Mouse (Mus musculus): ENCODE data around the gene Wdtc1. TPM values are rescaled to one million over a fixed set of nuclear protein-coding genes. Genes with fewer than 3 reads are reported as not detected.
A peak's percentile ranks its signal among the peaks of the same experiment; 100 is the strongest.

Gene Wdtc1
- polyA plus RNA-seq, 1 experiment from 2014 or later = 13.4 TPM

- H3K27ac ChIP-seq = peak overlapping the region; percentile 92
- peak overlapping the region; percentile 90 for H3K4me3 ChIP-seq
- peak; percentile 98 for DNase-seq (ENCODE audit: low spot score)
- peaks cover 10% of the 10 kb centered on the region for H3K4me1 ChIP-seq
- H3K36me3 ChIP-seq = 0 out of 2 replicates have a peak, but pooled peaks cover 4% of the 10 kb centered on the region
- H3K27me3 ChIP-seq (ENCODE audit: insufficient read depth, poor library complexity, severe bottlenecking) = 0 out of 2 replicates have a peak, but pooled peaks cover 5% of the 10 kb centered on the region
- H3K9me3 ChIP-seq = no peaks in the 10 kb centered on the region
- under 1% methylated on average over 60 of the region's 60 CpGs for WGBS
Observed at GRCm38 (mm10) chr4:133339148-133339749, 14.0 kb downstream of the Wdtc1 start.

- Histone ChIP-seq H3K27ac (peak overlapping the region; percentile 92), H3K9me3 (no peaks in the 10 kb centered on the region), H3K4me3 (peak overlapping the region; percentile 90), H3K4me1 (peaks cover 10% of the 10 kb centered on the region), H3K36me3 (0 out of 2 replicates have a peak, but pooled peaks cover 4% of the 10 kb centered on the region), H3K27me3 (ENCODE audit: insufficient read depth, poor library complexity, severe bottlenecking) (0 out of 2 replicates have a peak, but pooled peaks cover 5% of the 10 kb centered on the region)
- WGBS = 2% methylated on average over 39 of the region's 39 CpGs
- DNase-seq (ENCODE audit: low spot score) = no peak
Observed at GRCm38 (mm10) chr4:133338521-133339095, 14.7 kb downstream of the Wdtc1 start.

GRCm38 (mm10) chr4:133337833-133338520 lies 15.3 kb downstream of the Wdtc1 start:
- Histone ChIP-seq H3K4me1 (peaks cover 13% of the 10 kb centered on the region), H3K4me3 (peak overlapping the region; percentile 90), H3K36me3 (0 out of 2 replicates have a peak, but pooled peaks cover 4% of the 10 kb centered on the region), H3K27ac (peak overlapping the region; percentile 92), H3K27me3 (ENCODE audit: insufficient read depth, poor library complexity, severe bottlenecking) (0 out of 2 replicates have a peak, but pooled peaks cover 5% of the 10 kb centered on the region), H3K9me3 (no peaks in the 10 kb centered on the region)
- no peak for DNase-seq (ENCODE audit: low spot score)
- WGBS = 15% methylated on average over 14 of the region's 14 CpGs

GRCm38 (mm10) chr4:133333306-133333705 lies 20.0 kb downstream of the Wdtc1 start:
- no peaks in the 10 kb centered on the region for H3K9me3 ChIP-seq
- no peak overlapping the region for H3K4me3 ChIP-seq
- 0 out of 2 replicates have a peak, but pooled peaks cover 4% of the 10 kb centered on the region for H3K36me3 ChIP-seq
- 70% methylated on average over 6 of the region's 6 CpGs for WGBS
- H3K27ac ChIP-seq = no peak overlapping the region
- H3K27me3 ChIP-seq (ENCODE audit: insufficient read depth, poor library complexity, severe bottlenecking) = no peaks in the 10 kb centered on the region
- no peak for DNase-seq (ENCODE audit: low spot score)
- peaks cover 11% of the 10 kb centered on the region for H3K4me1 ChIP-seq

- peaks cover 5% of the 10 kb centered on the region for H3K4me1 ChIP-seq
- H3K27me3 ChIP-seq (ENCODE audit: insufficient read depth, poor library complexity, severe bottlenecking) = no peaks in the 10 kb centered on the region
- H3K27ac ChIP-seq = no peak overlapping the region
- H3K9me3 ChIP-seq = no peaks in the 10 kb centered on the region
- H3K4me3 ChIP-seq = no peak overlapping the region
- H3K36me3 ChIP-seq = 0 out of 2 replicates have a peak, but pooled peaks cover 4% of the 10 kb centered on the region
- no peak for DNase-seq (ENCODE audit: low spot score)
- WGBS = 85% methylated on average over 4 of the region's 4 CpGs
Observed at GRCm38 (mm10) chr4:133330296-133330695, 23.0 kb downstream of the Wdtc1 start.

GRCm38 (mm10) chr4:133328129-133328528 lies 25.2 kb downstream of the Wdtc1 start:
- 67% methylated on average over 7 of the region's 7 CpGs for WGBS
- no peak for DNase-seq (ENCODE audit: low spot score)
- no peaks in the 10 kb centered on the region for H3K27me3 ChIP-seq (ENCODE audit: insufficient read depth, poor library complexity, severe bottlenecking)

GRCm38 (mm10) chr4:133319667-133320066 lies 33.6 kb downstream of the Wdtc1 start:
- Histone ChIP-seq H3K4me3 (no peak overlapping the region), H3K27ac (no peak overlapping the region), H3K36me3 (peaks cover 18% of the 10 kb centered on the region), H3K27me3 (ENCODE audit: insufficient read depth, poor library complexity, severe bottlenecking) (no peaks in the 10 kb centered on the region), H3K4me1 (peaks cover 4% of the 10 kb centered on the region; the same call in 1 of the 2 replicates), H3K9me3 (no peaks in the 10 kb centered on the region)
- 80% methylated on average over 3 of the region's 3 CpGs for WGBS
- DNase-seq (ENCODE audit: low spot score) = no peak

More at GRCm38 (mm10) chr4:133328129-133328528, 25.2 kb downstream of the Wdtc1 start:
- Histone ChIP-seq H3K27ac (no peak overlapping the region), H3K36me3 (peaks cover 3% of the 10 kb centered on the region), H3K4me1 (peaks cover 3% of the 10 kb centered on the region), H3K4me3 (no peak overlapping the region), H3K9me3 (no peaks in the 10 kb centered on the region)

GRCm38 (mm10) chr4:133315991-133316390 lies 37.3 kb downstream of the Wdtc1 start:
- DNase-seq (ENCODE audit: low spot score) = no peak
- Histone ChIP-seq H3K36me3 (peaks cover 17% of the 10 kb centered on the region; the same call in 1 of the 2 replicates), H3K27me3 (ENCODE audit: insufficient read depth, poor library complexity, severe bottlenecking) (no peaks in the 10 kb centered on the region), H3K4me1 (peaks cover 9% of the 10 kb centered on the region), H3K9me3 (no peaks in the 10 kb centered on the region), H3K27ac (no peak overlapping the region), H3K4me3 (no peak overlapping the region)
- 89% methylated on average over 5 of the region's 5 CpGs for WGBS

- Histone ChIP-seq H3K4me1 (peaks cover 9% of the 10 kb centered on the region), H3K9me3 (no peaks in the 10 kb centered on the region), H3K4me3 (no peak overlapping the region), H3K27me3 (ENCODE audit: insufficient read depth, poor library complexity, severe bottlenecking) (no peaks in the 10 kb centered on the region), H3K27ac (no peak overlapping the region), H3K36me3 (peaks cover 13% of the 10 kb centered on the region; the same call in 1 of the 2 replicates)
- WGBS = 80% methylated on average over 8 of the region's 8 CpGs
- DNase-seq (ENCODE audit: low spot score) = no peak
Observed at GRCm38 (mm10) chr4:133314896-133315295, 38.4 kb downstream of the Wdtc1 start.

GRCm38 (mm10) chr4:133309948-133310347 lies 43.3 kb downstream of the Wdtc1 start:
- WGBS = 0% methylated on average over 3 of the region's 3 CpGs
- peak; percentile 85 for DNase-seq (ENCODE audit: low spot score)
- Histone ChIP-seq H3K27ac (no peak overlapping the region), H3K36me3 (peaks cover 21% of the 10 kb centered on the region), H3K4me3 (no peak overlapping the region), H3K4me1 (peaks cover 8% of the 10 kb centered on the region), H3K27me3 (ENCODE audit: insufficient read depth, poor library complexity, severe bottlenecking) (no peaks in the 10 kb centered on the region), H3K9me3 (no peaks in the 10 kb centered on the region)

GRCm38 (mm10) chr4:133307331-133307730 lies 46.0 kb downstream of the Wdtc1 start:
- H3K27ac ChIP-seq = no peak overlapping the region
- no peaks in the 10 kb centered on the region for H3K27me3 ChIP-seq (ENCODE audit: insufficient read depth, poor library complexity, severe bottlenecking)
- WGBS = 25% methylated on average over 3 of the region's 3 CpGs
- no peak overlapping the region for H3K4me3 ChIP-seq
- peaks cover 8% of the 10 kb centered on the region for H3K4me1 ChIP-seq
- H3K9me3 ChIP-seq = no peaks in the 10 kb centered on the region
- no peak for DNase-seq (ENCODE audit: low spot score)
- peaks cover 27% of the 10 kb centered on the region for H3K36me3 ChIP-seq

- 73% methylated on average over 7 of the region's 7 CpGs for WGBS
- no peaks in the 10 kb centered on the region for H3K9me3 ChIP-seq
- H3K4me1 ChIP-seq = 0 out of 2 replicates have a peak, but pooled peaks cover 3% of the 10 kb centered on the region
- no peaks in the 10 kb centered on the region for H3K27me3 ChIP-seq (ENCODE audit: insufficient read depth, poor library complexity, severe bottlenecking)
- DNase-seq (ENCODE audit: low spot score) = no peak
- peaks cover 35% of the 10 kb centered on the region for H3K36me3 ChIP-seq
- H3K27ac ChIP-seq = no peak overlapping the region
- H3K4me3 ChIP-seq = no peak overlapping the region
Observed at GRCm38 (mm10) chr4:133305825-133306224, 47.5 kb downstream of the Wdtc1 start.

GRCm38 (mm10) chr4:133304770-133305169 lies 48.5 kb downstream of the Wdtc1 start:
- H3K36me3 ChIP-seq = peaks cover 45% of the 10 kb centered on the region
- WGBS = 91% methylated on average over 7 of the region's 7 CpGs
- H3K4me1 ChIP-seq = 0 out of 2 replicates have a peak, but pooled peaks cover 3% of the 10 kb centered on the region
- no peak overlapping the region for H3K4me3 ChIP-seq
- H3K9me3 ChIP-seq = no peaks in the 10 kb centered on the region
- no peak overlapping the region for H3K27ac ChIP-seq
- H3K27me3 ChIP-seq (ENCODE audit: insufficient read depth, poor library complexity, severe bottlenecking) = no peaks in the 10 kb centered on the region
- DNase-seq (ENCODE audit: low spot score) = no peak

Measured in heart, embryonic 10.5 days (tissue).